Mouse (Mus musculus) thymus, adult 2 months (tissue): ENCODE results near the gene Depdc5.

ENCODE experiments used
- CTCF ChIP-seq: fragments of 200-500 bp; IDR thresholded peaks from 2 replicates; pipeline ENCODE4 v1.5.1; 2012; ENCODE audit warnings: mild to moderate bottlenecking, control low read depth, low read length, moderate library complexity, borderline replicate concordance; ENCODE audit not compliant: control insufficient read depth, poor library complexity, insufficient read depth; ENCODE audit errors: extremely low read depth
- POLR2A ChIP-seq: fragments of 200-500 bp; IDR thresholded peaks from 2 replicates; pipeline ENCODE4 v1.6.1; 2012; ENCODE audit warnings: mild to moderate bottlenecking, low read length, control low read depth, moderate library complexity; ENCODE audit not compliant: control insufficient read depth, poor library complexity, insufficient read depth; ENCODE audit errors: extremely low read depth

DNA sequence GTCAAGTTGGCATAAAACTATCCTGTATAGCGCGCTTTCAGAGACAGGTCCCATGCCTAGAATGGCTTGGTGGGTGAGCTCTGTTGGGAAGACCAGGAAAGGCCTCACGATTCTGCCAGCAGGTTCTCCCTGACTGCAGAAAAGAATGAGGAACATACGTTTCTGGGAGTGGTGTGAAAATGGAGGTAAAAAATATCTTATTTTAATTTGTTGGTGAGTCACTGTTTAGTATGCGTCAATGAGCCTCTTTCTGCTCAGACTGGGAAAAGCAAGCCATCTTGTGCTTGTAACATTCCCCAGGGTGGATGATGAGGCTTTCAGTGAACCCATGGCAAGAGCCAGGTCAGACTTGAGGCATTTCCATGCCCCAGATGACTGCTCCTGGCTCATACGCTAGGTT, 86.6 kb downstream of the Depdc5 start:
- TF ChIP-seq CTCF (no peak), POLR2A (no peak)
